Mouse (Mus musculus) C2C12 (cell line): ENCODE measurements around the gene Olig2.

Source experiments
- CEBPB ChIP-seq: IDR thresholded peaks from one replicate; pipeline ENCODE4 v1.6.1; 2011; ENCODE audit warnings: low read depth, mild to moderate bottlenecking, control low read depth, moderate library complexity
- CTCF ChIP-seq: IDR thresholded peaks from one replicate; pipeline ENCODE4 v1.5.1; 2011; ENCODE audit not compliant: control insufficient read depth, insufficient read depth, insufficient read length
- MYOG ChIP-seq: IDR thresholded peaks from one replicate; pipeline ENCODE4 v1.6.1; 2011; ENCODE audit not compliant: control insufficient read depth, insufficient read length; ENCODE audit errors: extremely low read depth

- TF ChIP-seq CTCF (no peak), CEBPB (no peak), MYOG (no peak)
Measured at GRCm38 (mm10) chr16:91226883-91227759, 1.9 kb downstream of the Olig2 start.
